Mouse (Mus musculus): Measurements from ENCODE around the gene Grk5.

DNA sequence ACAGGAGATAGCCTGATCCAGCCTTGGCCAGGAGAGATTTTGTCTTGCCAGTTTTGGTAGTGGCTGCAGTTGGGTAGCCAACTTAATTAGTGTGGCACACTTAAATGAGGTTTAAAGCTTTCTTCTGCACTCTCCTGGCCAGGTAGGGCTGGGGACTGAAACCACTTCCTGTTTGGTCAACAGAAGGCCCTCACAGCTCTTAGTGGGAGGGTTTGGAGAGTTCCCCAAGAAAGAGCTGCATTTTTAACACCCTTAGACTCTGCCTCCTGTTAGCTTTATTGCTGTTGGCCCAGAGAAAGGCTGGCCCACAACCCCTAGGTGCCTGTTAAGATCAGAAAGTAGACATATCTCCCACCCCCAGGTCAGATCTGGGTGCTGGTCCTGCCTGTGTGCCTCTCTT, 45.5 kb downstream of the Grk5 start:
- TF ChIP-seq CTCF (conservative IDR thresholded peaks at IDR 0.05; ENCODE audit: low read length) (no peak), NANOG (IDR thresholded peaks at IDR 0.05; ENCODE audit: borderline replicate concordance, low read length) (no peak)
